Mouse (Mus musculus): Measurements from ENCODE around the gene Kifc3. TPM values are rescaled to one million over a fixed set of nuclear protein-coding genes. Genes with fewer than 3 reads are reported as not detected.

Gene Kifc3
- polyA plus RNA-seq, 1 experiment from 2014 or later: 8.6 TPM

DNA sequence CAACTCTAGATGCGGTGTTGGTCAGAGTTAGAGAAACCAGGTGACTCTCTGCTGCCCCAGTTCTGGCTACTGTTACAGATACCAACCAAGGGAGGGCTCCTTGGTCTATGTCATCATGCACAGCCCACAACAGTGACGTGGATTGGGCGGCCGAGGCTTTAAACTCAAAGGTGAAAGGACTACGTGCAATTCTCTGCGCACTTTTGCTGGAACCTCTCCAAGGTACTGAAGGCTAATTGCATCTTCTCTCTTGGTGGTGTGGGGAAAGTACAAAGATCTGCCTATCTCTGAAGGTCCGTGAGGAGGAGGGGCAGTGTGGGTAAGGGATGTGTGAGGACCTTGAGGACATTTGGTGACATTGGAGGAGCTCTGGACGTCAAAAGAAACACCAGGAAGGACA lies 44.0 kb downstream of the Kifc3 start:
- DNase-seq (ENCODE audit: low spot score): no peak

DNA sequence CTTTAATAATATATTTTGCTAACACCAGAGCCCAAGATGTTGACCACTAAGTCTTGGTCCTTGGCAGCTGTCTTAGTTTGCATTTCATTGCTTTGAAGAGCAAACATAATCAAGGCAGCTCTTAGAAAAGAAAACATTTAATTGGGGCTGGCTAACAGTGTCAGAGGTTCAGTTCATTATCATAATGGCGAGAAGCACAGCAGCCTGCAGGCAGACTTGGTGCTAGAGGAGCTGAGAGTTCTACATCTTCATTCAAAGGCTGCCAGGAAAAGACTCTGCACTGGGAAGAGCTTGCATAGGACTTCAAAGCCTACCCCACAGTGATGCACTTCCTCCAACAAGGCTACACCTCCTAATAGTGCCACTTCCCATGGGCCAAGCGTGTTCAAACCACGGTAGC lies 45.5 kb downstream of the Kifc3 start:
- no peak for DNase-seq (ENCODE audit: low spot score)

DNA sequence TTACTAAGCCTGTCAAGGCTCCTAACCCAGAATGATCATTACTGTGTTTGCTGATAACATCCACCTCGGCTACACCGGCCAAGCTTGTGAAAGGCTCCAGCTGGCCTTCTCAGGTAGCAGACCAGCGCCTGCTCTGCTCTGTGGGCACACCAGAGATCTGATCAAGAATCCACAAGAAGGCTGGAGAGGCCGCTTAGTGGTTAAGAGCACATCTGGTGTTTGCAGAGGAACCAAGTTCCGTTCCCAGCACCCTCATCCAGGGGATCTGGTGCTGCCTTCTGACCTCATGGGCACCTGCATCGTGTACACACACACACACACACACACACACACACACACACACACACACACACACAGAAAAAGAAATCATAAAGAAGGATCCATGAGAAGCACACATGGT lies 46.5 kb downstream of the Kifc3 start:
- peak; percentile 20 for DNase-seq (ENCODE audit: low spot score)

DNA sequence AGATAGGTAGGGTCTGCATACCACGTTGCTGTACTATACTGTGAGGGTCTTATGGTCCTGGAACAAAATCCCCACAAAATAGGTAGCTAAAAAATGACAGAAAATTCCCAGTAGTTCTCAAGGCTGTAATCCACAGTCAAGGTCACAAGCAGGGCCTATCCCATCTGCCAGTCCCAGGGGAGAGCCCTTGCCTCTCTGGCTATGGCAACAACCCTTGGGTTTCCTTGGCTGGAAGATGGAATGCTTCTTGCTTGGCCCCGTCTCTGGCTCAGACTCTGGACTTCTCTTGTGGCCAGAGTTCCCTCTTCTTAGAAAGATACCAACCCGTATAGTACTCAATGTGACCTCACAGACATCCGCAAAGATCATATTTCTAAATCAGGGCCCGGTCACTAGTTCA lies 47.3 kb downstream of the Kifc3 start:
- DNase-seq (ENCODE audit: low spot score): no peak

DNA sequence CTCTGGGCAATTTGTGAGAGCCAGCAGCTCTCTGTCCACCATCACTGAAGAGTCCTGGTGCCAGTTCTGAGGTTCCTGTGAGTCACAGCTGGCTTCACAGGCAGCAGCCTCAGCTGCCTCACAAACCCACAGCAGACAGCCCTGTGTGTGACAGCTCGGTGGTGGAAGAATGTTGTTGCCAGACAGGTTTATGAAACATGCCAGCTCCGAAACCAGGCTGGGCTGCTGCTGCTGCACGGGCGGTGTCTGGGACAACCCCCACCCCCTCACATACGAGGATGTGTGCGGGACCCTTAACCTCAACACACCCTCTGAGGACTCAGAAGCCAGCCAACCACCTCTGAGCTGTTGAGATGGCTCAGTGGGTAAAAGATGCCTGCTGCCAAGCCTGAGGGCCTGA lies 48.0 kb downstream of the Kifc3 start:
- DNase-seq (ENCODE audit: low spot score): no peak

DNA sequence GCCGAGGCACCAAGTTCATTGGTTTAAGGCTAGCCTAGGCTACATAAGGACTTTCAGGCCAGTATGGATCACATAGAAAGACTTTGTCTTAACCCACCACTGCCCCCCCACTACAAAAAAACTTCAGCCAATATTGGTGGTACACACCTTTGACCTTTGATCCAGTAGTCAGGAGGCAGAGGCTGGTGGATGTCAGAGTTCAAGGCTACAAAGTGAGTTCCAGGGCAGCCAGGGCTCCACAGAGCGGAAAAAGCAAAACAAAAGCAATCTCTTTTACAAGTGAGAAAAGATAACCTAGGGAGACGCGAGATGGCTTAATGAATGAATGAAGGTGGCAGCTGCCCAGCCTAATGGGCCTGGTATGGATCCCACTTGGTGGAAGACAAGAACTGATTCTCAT lies 48.6 kb downstream of the Kifc3 start:
- DNase-seq (ENCODE audit: low spot score): no peak

DNA sequence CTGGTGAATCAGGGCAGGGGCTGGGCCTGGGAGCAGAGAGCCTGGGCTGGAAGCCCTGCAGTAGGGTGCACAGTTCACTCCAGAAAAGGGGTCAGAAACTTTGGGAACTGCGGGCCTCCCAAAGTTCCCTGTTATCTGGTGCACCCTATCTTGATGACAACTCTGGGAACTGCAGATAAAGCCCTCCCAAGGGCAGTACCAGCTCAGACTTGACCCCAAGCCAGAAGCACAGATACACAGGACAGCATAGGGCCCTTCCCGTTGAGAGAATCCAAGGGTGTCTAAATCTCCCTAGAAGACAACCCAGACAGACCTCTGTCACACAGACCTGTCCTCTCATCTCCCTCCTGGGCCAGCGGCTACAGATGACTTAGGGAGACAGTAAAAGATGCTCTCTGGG lies 52.0 kb downstream of the Kifc3 start:
- no peak for DNase-seq (ENCODE audit: low spot score)

DNA sequence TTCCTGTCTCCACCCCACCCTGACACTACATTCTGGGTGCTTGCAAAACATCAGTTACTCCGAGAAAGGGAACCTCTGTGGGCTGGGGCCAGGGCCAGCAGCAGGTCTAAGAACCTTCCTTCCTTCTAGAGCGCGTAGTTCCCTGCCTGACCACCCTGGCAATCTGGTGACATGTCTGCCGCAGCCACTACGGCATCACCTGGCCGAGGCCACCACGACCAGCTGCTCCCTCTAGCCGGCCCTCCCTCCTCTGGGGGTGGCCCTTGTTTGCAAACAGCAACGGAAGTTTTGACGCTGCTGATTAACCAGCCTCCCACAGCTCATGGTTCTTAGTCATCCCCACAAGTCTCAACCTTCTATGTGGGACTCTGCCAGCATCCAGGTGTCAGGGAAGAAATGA lies 53.2 kb downstream of the Kifc3 start:
- no peak for DNase-seq (ENCODE audit: low spot score)

DNA sequence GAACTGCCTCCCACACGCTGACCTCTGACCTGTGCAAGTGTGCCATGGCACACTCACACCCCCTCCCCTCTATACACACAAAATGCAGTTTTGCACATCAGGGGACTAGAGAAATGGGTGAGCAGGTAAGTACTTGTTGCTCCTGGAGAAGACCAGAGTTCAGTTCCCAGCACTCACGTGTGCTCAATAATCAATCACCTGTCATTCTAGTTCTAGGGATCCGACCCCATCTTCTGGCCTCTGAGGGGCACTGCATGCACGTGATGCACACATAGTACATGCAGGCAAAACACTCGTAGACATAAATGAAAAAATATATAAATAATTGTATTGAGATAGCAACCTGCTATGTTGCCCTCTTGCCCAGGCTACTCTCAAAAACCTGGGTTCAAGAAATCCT lies 55.8 kb downstream of the Kifc3 start:
- no peak for DNase-seq (ENCODE audit: low spot score)

DNA sequence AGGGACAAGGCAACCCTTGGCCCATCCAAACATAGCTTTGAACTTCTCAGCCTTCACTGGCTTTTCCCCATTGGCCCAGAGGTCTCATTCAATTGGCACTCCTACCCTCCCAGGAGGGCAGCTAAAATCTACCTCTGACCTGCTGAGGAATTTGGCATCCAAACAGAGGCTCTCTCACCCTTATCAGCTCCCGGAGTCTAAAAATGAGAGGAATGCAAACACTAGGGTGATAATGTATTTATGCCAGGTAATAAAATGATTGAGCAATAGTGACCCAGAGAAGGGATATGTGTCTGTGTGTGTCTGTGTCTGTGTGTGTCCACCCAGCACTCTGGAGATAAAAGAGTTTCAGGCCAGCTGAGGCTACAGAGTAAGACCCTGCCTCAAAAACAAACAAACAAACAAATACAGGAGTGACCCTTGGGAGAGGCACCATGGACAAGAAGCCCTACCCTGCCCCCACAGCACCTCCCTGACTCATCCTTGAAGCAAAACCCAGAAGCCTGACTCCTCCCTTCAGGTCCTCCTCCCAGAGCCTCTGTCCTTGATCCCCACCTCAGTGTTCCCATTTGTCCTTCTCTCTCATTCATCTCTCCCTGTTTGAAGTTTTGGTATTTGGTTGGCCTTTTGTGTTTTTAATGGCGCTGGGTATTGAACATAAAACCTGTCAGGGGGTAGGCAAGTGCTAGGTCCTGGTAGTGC lies 56.4 kb downstream of the Kifc3 start:
- DNase-seq (ENCODE audit: low spot score): no peak

DNA sequence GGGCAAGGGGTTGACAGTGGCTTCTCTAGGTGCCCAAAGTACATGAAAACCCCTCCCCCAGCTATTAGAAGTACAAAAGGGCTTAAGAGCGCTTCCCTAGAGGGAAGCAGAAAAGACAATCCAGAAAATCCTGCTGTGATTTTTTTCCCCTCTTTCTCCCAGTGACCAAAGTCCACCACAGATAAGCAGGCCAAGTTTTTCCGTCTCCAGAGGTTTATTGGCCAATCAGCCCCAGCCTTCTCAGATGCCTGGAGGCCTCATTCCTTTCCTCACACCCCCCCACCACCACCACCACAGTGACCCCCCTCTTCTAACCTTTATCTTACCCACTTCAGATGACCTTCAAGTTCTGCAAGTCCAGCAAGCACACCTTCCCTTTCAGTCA lies 58.0 kb downstream of the Kifc3 start:
- DNase-seq (ENCODE audit: low spot score): no peak

DNA sequence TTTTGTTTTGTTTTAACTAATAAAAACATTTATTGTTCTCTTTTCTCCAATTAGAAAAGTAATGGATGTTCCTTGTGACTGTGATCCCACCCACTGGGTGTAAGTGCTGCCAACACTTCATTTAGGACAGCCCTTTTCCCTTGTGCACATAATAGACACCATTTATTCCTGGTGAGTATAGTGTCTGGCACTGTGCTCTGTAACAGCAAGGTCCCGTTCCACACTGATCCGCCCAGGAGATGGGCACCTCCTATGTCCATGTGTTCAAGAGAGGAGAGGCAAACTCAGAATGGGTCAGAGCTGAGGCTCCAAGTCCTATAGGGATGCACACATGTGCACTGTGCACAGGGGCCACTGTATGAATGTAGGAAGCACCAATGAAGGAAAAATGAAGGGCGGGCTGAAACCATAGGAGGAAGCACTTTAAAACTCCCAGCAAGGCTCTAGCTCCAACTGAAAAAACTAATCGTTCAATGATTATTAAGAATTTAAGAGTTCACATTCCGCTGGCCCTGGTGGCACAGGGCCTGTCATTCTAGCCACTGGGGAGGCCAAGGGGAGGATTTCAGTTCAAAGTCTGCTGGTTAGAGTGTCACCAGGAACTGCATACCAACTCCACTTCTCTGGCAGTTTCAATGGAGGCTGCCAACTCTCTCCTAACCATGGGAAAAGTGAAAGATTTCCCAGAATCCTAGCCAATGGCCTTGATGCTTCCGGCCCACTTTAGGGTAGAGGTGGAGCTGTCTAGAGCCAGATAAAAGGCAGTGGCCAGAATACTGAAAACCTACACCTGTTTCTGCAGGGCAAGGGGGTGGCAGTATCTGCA lies 58.6 kb downstream of the Kifc3 start:
- DNase-seq (ENCODE audit: low spot score): no peak

DNA sequence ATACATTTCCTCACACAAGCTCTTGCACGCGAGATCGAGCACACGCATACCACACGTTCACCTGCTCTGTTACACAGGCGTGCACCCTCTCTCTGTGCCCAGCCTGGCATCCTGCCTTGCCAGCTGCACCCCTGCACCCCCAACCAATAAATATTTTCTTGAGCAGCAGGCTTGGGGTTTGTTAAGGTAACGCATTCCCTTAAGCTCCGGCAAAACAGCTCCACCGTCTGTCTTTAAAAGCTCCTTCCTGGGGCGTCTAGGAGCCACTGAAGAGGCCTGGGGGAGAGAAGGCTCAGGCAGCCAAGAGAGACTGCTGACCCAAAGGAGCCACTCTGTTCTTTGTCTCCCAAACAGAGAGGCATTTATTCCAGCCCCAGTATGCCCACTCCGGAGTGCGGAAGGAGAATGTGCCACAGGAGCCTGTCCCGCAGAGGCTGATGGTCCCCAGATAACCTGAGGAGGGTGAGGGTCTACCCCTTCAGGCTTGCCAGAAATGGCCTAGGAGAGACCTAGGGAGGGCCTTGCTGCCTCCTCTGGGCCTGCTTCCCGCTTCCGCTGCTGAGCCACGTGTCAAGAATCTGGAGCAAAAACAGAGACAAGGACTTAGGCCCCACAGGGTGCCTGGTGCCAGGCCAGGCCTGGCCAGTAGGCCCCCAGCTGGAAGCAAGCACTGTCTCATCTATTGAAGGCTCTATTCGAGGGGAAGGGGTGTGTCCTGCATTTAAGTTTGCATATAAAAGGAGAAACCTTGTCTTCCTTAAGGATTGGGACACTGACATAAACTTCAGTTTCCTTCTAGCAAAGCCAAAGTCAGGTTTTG lies 59.4 kb downstream of the Kifc3 start:
- peak; percentile 46 for DNase-seq (ENCODE audit: low spot score)

DNA sequence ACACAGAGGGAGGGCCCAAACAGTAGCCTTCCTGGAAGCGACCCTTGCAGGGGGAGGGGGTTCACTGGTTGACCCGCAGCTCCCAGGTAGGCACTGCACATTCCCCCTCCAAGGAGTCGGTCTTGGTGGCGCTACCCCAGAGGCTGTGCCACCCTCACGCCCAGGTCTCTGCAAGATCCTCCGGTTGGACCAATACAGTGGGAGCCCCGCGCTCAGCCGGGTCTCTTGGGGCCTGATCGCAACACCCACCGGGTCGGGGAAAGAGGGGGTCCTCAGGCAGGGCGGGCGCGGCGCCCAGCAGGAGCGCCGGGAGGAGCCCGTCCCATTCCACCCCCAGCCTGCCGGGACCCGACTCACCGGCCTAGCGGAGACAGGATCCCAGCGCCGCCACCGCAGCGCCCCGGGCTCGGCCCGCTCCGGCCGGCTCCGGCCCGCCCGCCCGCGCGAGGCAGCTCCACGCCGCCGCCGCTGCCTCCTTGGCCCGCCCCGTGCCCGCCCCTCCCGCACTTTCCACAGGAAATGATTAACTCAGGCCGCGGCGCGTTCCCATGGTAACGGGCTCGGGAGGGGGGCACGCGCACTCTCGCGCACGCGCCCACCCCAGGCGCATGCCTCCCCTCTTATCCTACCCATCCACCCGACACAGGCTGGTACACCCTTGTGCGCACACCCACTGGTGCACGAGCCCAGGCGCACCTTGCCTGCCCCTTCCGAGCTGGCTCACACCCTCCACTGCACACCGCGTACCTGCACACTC lies 60.4 kb downstream of the Kifc3 start:
- DNase-seq (ENCODE audit: low spot score): peak; percentile 87

DNA sequence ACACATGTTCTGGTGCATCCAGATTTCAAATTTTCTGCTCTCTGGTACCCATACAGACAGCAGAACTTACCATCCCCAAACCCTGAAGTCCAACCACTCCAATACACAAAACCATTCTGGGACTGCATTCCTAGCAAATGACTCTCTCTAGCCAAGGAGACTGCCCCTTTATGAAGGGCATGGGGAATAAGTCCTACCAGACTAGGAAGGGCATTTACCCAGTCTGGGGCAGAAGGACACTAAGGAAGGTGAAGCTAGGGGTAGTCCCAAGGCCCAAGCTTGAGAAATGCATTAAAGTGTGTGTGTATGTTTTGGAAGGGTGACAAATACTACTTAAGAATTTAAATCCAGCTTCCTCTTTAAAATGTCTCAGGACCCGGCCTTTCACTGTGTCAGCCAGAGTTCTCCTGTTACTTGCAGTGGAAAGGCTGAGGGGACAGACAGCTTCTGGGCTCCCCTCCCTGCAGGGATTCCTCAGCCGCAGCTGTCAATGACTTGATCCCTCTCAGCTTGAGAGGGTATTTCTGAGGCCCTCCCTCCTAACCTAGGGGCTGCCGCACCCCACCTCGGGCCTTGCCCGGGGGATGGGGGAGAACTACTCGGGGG lies 61.0 kb downstream of the Kifc3 start:
- DNase-seq (ENCODE audit: low spot score): peak; percentile 26

DNA sequence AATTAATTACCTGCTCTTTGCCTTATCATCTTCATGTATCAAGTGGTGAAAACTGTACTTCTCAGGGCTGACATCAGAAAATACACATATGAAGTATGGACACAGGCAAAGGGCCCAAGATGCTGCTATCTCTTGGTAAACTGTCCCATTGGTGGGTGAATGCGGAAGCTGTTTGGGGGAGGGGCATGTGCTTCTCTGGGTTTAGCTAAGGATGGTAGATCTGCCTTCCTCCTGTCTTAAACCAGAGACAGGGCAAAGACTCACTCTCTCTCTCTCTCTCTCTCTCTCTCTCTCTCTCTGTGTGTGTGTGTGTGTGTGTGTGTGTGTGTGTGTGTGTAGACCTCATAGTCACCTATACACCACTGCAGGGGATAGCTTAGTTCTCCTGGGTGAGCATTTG lies 61.6 kb downstream of the Kifc3 start:
- DNase-seq (ENCODE audit: low spot score): peak; percentile 45

DNA sequence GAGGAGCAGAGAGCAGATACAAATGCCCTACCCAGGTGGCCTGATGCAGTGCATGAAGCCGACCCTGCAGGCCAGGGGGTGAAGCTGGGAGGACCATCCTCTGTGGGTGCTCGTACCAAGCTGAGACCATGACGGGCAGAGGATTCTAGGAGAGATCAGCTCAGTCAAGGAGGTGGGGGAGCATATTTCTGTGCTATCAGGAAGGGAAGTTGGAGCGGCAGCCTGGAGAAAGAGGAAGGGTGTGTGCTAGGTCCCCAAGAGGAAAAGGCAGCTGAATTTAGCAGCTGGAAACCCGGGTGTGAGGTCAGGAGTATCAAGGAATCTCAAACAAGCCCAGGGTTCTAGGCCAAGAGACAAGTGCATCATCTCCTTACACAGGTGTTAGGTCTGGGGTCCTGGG lies 62.1 kb downstream of the Kifc3 start:
- no peak for DNase-seq (ENCODE audit: low spot score)

DNA sequence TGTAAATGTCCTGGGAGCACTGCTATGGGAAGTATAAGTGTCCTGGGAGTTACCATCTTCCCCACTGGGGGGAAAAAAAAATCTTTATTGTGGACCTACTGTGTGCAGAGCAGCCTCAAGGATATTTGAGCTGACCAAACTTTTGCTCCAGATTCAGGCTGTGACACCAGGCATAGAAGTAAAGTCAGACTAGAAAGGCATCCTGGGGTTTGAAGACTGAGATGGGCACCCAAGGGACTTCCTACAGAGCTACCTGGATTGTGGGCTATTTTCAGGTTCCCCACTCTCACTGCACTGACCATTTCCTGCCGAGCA lies 63.6 kb downstream of the Kifc3 start:
- no peak for DNase-seq (ENCODE audit: low spot score)

DNA sequence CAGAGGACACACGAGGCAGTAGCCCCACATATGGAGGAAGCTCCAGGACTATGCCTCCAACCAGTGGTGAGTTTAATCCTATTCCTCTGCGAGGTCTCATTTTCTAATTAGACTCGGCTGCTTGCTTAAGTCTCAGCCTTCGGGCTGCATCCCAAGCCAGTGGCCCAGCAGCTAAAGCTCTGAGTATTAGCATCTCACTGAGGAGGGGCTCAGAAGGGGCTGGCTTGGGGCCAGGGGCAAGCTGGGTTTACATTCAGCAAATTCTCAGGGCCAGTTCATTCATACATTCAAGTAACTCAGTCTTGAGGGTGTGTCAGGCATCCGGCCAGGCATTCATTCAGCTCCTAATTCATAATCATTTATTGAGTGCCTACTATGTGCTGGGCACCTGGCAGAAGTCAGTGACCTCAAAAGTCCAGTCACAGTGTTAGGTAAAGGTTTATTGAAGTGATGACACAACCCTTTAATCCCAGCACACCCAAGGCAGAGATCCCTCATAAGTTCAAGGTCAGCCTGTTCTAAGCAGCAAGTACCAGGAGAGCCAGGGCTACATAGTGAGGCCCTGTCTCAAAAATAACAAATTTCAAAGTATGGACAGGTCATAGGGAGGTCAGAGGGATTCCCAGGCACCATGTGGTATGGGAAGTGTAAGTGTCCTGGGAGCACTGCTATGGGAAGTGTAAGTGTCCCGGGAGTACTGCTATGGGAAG lies 64.1 kb downstream of the Kifc3 start:
- DNase-seq (ENCODE audit: low spot score): no peak

DNA sequence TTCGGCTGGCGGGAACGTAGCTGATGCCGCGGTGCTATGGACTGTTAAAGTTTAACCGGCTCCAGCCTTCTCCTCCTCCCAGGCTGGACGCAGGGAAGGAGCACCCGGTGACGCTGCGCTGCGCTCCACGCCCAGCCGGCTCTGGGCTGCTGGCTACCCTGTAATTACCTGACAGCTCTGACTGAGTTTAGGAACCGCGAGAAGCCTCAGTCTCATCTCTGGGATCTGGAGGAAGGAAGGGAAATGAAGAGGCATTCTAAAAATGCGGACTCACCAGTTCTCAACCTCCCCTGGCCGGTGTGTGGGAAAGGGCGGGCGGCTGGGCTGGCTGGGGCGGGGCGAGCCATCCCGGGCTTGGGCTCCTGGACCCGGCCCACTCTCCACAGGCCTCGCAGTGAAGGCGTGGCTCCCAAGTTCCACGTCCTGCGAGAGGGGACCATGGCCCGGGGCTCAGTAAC lies 64.9 kb downstream of the Kifc3 start:
- DNase-seq (ENCODE audit: low spot score): no peak
